Mouse (Mus musculus) retina, postnatal 1 day (tissue): ENCODE data around the gene Kcng4.

Experiments used
- DNase-seq: peaks from one replicate; pipeline ENCODE4 v3.0.0-alpha.2; 2012

Gene Kcng4

DNA sequence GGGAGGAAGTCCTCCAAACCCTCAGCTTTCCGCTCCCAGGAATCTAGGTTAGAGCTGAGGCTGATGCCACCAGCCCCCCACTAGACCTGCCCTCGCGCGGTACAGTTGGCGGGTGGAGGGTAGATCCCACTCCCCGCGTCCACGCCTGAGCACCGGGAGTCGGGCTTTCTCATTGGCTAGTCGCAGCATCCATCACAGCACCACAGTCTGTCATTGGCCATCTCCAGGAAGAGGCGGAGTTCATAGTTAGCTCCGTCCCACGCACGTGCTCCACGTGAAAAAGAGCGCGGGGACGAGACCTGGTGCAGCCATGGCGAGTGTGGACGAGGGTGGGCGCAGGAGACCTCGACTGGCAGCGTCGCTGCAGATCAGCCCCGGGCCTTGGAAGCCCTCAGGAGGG lies 23.0 kb downstream of the Kcng4 start, which contains the start of gene Adad2:
Gene Adad2 (plus strand): TSS at position 277 of the 400 bp plus-strand sequence.
- no peak for DNase-seq

DNA sequence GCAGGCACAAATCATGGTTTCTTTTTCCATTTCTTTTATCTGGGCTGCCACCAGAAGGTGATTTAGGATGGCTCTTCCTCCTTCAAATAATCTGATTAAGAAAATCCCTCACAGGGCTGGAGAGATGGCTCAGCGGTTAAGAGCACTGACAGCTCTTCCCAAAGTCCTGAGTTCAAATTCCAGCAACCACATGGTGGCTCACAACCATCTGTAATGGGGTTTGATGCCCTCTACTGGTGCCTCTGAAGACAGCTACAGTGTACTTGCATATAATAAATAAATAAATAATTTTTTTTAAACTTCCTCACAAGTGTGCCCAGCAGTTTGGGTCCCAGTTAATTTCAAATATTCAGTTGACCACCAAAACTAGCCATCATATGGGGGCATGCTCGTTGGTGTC lies 29.3 kb downstream of the Kcng4 start:
- peak; percentile 36 for DNase-seq

DNA sequence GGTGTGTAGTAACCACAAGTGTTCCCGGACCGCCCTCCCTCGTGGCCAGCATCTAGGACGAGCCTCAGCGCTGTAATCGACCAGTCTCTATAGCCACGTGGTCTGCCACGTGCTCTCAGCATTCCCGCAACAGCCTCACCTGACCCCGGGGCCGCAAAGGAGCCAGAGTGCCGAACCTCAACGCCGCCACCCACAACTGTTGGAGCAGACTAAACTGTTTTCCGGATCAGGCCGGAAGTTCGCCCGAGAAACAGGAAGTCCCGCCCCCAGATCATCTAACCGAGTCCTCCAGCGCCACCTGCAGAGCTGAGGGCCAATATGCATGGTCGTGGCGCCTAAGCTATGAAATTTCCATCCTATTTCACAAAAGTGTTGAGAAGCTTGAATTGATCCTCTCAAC lies 30.5 kb downstream of the Kcng4 start, which contains the start of gene Taf1c:
Gene Taf1c (minus strand): TSS at position 227 of the 400 bp plus-strand sequence.
- peak; percentile 95 for DNase-seq

DNA sequence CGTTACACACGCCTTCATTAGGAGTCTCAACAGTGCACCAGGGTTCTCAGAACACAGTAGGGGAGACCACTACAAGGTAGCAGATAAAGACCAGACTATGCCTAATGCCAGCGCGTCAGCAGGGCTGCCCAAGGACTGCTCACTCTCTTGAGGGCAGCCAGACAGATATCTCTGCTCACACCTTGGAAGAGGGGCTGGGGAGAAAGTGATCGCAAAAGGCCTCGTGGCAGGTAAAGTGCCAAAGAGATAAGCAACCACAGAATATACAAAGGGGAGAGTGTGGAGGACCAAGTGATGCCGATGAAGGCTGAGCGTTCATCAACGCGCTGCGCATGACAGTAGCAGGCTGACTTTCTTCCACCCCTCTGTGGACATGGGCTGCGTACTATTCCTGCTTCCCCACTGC lies 31.1 kb downstream of the Kcng4 start:
- no peak for DNase-seq

DNA sequence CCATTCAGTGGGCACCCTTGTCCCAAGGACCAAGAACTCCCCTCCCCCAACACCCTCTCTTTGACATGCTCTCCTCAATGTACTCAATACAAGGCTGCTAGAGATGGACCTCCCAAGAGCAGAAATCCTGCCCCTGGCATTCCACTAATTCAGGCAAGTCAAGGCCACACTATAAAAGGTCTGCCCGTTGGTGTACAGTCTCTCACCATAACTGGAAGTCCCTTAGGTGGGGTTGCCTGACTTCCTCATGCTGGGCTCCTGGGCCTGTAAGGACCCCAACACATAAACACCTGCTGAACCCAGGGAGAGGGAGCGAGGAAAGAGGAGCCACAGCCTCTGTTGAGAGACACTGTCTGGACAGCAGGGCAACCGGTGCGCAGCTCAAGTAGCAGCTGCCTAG lies 31.7 kb downstream of the Kcng4 start:
- no peak for DNase-seq

DNA sequence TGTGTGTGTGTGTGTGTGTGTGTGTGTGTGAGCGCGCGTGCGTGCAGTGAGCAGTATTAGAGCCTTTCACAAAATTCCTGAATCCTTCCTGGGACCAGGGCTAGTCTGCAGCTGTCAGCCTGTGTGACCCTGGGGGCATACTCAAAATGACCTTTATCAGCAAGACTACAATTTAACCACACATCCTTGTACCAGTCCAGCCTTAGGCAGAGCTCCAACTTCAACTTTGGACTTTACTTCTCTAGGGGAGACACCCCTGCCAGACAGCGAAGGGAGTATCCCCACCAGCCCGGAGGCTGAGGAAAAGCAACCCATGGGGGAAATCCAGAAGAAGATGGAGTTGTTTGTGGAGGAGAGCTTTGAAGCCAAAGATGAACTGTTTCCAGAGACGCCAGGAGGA lies 44.0 kb downstream of the Kcng4 start:
- DNase-seq, result no peak

DNA sequence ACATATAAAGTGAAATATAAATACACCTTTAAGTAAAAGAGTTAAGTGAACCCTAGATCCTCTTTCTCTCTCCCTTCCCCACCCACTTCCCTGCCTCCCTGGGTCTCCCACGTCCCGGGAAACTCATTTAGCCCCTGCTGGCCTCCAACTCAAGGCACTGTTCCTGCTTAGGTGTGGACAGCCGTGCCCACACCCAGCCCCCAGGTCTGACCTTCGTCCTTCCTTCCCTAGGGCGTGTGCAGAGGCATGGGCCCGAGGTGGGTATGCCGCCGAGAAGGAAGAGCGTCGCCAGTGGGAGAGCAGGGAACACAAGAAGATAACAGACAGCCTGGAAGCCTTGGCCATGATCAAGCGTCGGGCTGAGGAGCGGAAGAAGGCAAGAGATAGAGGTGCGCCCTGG lies 45.1 kb downstream of the Kcng4 start:
- DNase-seq, result no peak

DNA sequence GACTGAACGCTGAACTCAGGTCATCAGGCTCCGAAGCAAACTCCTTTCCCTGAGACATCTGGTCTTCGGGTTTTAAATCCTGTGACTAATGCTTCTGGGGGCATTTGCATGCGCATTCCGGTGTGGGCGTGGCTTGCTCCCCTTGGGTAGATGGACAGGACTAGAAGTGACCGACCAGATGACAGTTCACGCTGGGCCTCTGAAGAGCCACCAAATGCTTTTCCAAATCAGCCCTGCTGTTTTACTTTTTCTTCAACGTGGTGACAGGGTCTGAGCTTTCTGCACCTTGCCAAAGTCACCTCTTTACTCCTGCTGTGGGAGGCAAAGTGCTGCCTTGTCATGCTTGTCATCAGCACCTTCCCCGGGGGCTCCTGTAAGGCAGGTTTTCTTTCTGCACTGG lies 46.6 kb downstream of the Kcng4 start:
- DNase-seq, result peak; percentile 45

DNA sequence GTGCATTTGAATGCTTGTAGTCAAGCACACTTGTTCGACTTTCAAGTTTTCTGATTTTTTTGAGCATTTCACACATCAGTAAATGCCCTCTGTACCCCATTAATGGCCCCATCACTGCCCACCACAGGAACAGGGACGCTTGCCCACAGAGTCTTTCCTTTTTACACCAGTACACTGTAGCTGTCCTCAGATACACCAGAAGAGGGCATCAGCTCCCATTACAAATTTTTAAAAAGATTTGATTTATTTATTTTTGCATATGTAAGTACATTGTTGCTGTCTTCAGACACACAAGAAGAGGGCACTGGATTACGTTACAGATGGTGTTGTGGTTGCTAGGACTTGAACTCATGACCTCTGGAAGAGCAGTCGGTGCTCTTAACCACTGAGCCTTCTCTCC lies 47.2 kb downstream of the Kcng4 start:
- no peak for DNase-seq

DNA sequence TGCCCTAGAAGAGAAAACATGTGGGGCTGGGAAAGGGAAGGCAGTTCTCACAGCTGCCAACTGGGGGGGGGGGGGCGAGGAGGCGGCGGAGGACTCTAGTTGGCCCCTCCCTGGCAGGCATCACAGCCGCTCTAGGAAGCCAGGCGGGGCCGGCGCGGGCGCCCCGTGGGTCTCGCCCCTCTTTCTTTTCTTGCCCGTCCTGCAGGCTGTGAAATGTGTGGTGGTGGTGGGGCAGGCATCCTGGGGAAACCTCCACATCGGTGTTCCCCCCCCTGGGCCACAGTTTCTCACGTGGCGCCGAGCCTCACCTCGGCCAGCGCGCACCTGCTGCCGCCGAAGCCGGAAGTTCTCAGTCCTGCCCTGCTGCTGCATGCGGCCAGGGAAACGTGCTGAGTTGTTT lies 49.6 kb downstream of the Kcng4 start:
- DNase-seq, result peak; percentile 32

DNA sequence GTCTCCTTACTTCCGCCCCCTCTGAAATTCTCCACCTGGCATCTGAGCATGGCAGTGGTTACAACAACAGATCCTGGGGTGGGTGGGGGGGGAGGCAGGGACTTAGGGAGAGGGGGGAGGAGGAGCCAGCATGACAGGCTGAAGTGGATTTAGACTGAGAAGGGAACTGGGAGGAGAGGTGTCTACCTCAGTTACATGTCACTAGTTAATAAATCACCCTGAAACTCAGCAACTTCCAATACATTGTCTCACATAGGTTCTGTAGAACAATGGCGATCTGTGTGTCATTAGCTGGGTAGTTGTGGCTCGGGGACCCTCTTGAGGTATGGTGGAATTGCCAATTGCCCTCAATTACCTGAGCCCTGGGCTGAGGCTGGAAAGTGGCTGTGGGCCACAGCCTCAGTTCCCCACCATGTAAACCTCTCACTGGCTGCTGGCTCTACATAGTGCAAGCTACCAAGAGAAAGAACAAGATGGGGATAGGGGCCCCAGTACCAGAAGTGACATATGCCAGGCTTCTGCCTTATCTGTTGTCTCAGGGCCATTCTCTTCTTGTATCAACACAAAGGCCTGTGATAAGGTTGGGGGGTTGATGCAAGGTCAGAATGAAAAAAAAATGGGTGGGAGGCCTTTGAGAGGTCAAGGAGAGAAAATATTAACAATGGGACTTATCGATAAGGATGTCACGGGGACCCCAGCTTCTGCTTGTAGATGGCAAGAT lies 54.9 kb downstream of the Kcng4 start:
- no peak for DNase-seq

DNA sequence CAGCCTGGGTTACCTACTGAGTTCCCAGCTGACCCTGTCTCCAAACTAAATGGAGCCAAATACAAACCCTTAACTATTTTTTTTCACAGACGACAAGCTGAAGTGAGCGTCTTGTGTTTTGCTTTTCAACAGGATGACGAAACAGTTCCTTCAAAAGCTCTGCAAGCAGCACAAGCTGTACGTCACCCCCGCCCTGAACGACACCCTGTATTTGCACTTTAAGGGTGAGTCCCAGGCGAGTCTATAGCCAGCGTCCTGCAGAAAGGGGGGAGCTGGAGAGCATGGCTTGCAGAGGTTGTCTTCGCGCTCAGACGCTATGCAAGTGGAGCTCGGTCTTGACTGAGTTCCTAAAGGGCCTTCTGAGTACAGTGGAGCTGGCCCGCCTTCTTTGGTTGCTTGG lies 56.4 kb downstream of the Kcng4 start:
- no peak for DNase-seq

DNA sequence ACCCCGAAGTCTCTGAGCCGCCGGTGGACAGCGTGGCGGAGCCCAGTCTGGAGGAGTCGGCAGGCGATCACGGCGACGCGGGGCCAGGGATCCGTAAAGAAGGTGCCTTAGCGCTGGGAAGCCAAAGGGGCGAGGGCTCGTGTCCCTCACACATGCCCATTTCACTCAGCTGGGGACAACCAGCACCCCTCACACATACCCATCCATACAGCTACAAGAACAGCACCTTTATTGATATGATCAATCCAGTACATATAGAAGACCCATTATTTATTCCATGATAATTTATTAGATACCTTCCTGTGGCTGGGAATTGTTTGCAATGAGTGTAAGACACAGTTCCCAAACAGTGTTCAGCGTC lies 60.1 kb downstream of the Kcng4 start:
- no peak for DNase-seq

DNA sequence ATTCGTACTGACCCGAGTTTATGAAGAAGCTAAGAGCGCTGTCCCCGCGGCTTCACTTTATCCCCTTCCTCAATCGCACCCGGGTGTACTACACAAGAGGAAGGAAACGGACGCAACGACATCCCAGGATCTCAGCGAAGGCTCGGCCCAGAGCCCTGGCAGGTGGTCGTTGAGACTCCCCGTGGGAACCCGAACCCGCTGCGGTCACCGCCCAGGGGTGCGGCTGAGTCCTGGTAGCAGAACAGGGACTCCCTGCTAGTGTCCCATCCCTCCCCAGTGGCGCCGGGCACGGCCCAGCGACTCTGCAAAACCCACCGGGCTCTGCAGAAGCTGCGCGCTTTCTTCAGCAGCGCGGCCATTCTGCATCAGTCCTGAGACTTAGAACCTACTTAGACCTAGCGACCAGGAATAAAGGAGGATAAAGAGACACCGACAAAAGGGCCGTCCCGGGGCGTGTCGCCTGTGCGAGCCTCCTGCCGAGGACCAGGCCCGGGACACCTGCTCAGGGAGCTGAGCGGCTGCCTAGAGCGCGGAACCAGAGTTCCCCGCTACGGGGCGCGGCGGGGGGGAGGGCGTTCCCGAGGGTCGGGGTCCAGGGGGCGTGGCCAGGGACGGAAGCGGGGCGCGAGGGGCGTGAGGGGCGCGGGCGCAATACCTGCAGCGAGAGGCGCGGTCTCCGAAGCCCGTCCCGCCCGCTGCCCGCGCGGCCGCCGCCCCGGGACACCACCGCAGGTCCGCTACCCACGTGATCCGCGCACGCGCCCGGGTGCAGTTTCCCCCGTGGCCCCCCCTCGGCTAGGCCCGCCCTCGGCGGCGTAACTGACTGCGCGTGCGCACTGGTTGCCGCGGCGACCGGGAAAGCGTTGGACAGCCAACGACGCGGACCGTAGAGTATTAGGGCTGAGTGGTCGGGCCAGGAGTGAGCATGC lies 60.8 kb downstream of the Kcng4 start, which contains the start of the genes Hsdl1 and Dnaaf1:
Gene Hsdl1 (minus strand): TSS at position 747 of the 929 bp plus-strand sequence.
Gene Dnaaf1 (plus strand): TSS at position 799 of the 929 bp plus-strand sequence.
- DNase-seq, result peak; percentile 95
